Mouse (Mus musculus) liver, adult 2 months (tissue): Measurements from ENCODE around the gene Tor4a. TPM values are rescaled to one million over a fixed set of nuclear protein-coding genes. Genes with fewer than 3 reads are reported as not detected.

Experiments
- DNase-seq: peaks from one replicate; pipeline ENCODE4 v3.0.0-alpha.2; 2011; ENCODE audit warnings: low read depth, low spot score; ENCODE audit errors: extremely low read depth
- H3K27ac ChIP-seq: fragments of 200-500 bp; replicated peaks from 2 replicates; pipeline ENCODE4 v1.5.1; 2012; ENCODE audit warnings: low read depth, mild to moderate bottlenecking, control low read depth, inconsistent platforms, low read length; ENCODE audit not compliant: insufficient read depth
- H3K27me3 ChIP-seq: fragments of 200-500 bp; 2 replicates; pipeline ENCODE4 v1.6.1; 2012; ENCODE audit warnings: mild to moderate bottlenecking, moderate library complexity, low read length, inconsistent platforms; ENCODE audit not compliant: control insufficient read depth, insufficient read depth
- H3K36me3 ChIP-seq: fragments of 200-500 bp; 2 replicates; pipeline ENCODE4 v1.6.1; 2012; ENCODE audit warnings: low read length, inconsistent platforms; ENCODE audit not compliant: control insufficient read depth, insufficient read depth
- H3K4me1 ChIP-seq: fragments of 200-500 bp; 2 replicates; pipeline ENCODE4 v1.6.1; 2011; ENCODE audit warnings: low read length; ENCODE audit not compliant: control insufficient read depth, insufficient read depth
- H3K4me3 ChIP-seq: fragments of 200-500 bp; 2 replicates; pipeline ENCODE4 v1.5.1; 2011; ENCODE audit warnings: low read depth, mild to moderate bottlenecking, control low read depth, low read length, moderate library complexity; ENCODE audit not compliant: insufficient read depth
- H3K79me2 ChIP-seq: fragments of 200-500 bp; 2 replicates; pipeline ENCODE4 v1.6.1; 2012; ENCODE audit warnings: inconsistent platforms, mild to moderate bottlenecking, low read length, moderate library complexity; ENCODE audit not compliant: control insufficient read depth, insufficient read depth
- H3K9ac ChIP-seq: fragments of 200-500 bp; 2 replicates; pipeline ENCODE4 v1.6.1; 2012; ENCODE audit warnings: low read depth, mild to moderate bottlenecking, control low read depth, inconsistent platforms, low read length
- CTCF ChIP-seq: fragments of 200-500 bp; IDR thresholded peaks from 2 replicates; pipeline ENCODE4 v1.5.1; 2011; ENCODE audit warnings: low read depth, low read length, control low read depth
- POLR2A ChIP-seq: fragments of 200-500 bp; IDR thresholded peaks from 2 replicates; pipeline ENCODE4 v1.6.1; 2011; ENCODE audit warnings: low read length, control low read depth; ENCODE audit not compliant: insufficient read depth; ENCODE audit errors: extremely low read depth
- WGBS: fragments of 180-500 bp; shearing (Covaris S2); methylation state at CpG from one replicate; pipeline ENCODE4 v1.1.7; 2018; 5-methylcytosine and 5-hydroxymethylcytosine counted together
- polyA plus RNA-seq: library from polyadenylated mRNA; depleted of rRNA; stranded (reverse); fragments of >200 nt; gene quantifications from 2 replicates; pipeline ENCODE4 v1.2.3, GENCODE M21; 2012
- total RNA-seq: library from RNA; depleted of rRNA; stranded (reverse); fragments of >200 nt; gene quantifications from 2 replicates; pipeline ENCODE4 v1.2.3, GENCODE M21; 2014

Tor4a gene
- total and polyA plus RNA-seq, 2 experiments: 4.6 to 7.0 TPM

DNA sequence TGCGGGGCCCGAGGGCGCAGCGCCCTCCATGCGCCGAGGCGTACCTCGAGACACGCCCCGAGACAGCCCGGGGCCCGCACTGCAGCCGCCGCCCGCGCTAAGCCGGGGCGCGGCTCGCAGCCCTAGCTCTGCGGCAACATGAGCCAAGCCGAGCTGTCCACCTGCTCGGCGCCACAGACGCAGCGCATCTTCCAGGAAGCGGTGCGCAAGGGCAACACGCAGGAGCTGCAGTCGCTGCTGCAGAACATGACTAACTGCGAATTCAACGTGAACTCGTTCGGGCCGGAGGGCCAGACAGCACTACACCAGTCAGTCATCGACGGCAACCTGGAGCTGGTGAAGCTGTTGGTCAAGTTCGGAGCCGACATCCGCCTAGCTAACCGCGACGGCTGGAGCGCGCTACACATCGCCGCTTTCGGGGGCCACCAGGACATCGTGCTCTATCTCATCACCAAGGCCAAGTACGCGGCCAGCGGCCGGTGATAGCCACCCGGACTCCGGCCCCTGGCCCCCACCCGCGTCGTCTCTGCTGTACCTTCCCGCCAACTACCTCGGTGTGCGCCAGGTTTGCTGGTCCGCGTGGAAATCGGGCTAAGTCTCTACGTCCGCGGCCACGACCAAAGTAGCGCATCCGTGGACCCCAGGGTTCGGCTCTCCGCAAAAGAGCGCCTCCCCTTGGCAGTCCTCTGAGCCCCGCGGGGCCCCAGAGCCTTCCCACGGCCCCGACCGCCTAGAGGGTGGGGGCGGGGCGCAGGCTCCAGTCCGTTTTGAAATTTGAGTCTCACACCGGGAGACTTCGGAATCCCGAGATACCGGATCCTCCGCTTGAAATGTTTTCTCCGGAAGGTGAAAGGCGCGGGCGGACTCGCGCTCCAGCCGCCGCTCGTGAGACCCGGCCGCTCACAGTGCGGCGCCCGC is 15.5 kb downstream of the Tor4a start:
- WGBS: 2% methylated on average over 98 of the region's 100 CpGs
- Histone ChIP-seq H3K36me3 (no peaks in the 10 kb centered on the region), H3K4me1 (no peaks in the 10 kb centered on the region), H3K27me3 (peaks cover 5% of the 10 kb centered on the region), H3K27ac (0 out of 2 replicates have a peak overlapping the region, but pooled peaks have one; percentile 16), H3K9ac (peak overlapping the region; percentile 46), H3K79me2 (no peaks in the 10 kb centered on the region), H3K4me3 (peak overlapping the region; percentile 63)
- no peak for DNase-seq
- TF ChIP-seq CTCF: no peak
- no peak for TF ChIP-seq POLR2A

DNA sequence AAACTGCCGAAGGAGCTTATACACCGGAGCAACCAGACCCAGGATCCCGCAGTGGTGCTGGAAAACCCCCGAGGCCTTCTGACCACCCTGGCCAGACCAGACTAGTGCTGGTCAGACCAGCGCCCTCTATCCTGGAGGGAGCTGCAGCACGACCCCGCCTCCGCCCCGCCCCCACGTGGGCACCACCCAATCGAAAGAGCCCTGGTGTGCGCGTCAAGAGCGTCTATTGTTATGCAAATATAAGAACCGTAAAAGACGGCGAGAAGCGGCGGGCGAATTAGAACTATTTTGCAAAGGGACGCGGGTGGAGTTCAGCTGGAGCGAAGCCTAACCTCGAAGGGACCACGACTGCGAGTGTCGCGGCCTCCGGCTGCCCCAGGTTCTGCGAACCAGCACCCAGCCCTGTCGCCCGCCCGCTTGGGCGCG is 16.2 kb downstream of the Tor4a start, which contains the start of gene Nrarp:
Gene Nrarp, plus strand, starts transcription at position 281 of the 426 bp plus-strand sequence.
- peak within 1 kb of the TSS; percentile 63 for H3K4me3 ChIP-seq
- no peaks in the 10 kb centered on the region for H3K4me1 ChIP-seq
- peak within 1 kb of the TSS; percentile 26; the same call in 1 of the 2 replicates for H3K27ac ChIP-seq
- no peaks in the 10 kb centered on the region for H3K79me2 ChIP-seq
- WGBS: 2% methylated on average over 35 of the region's 35 CpGs
- DNase-seq: peak; percentile 27
- H3K27me3 ChIP-seq: peaks cover 5% of the 10 kb centered on the region
- no peaks in the 10 kb centered on the region for H3K36me3 ChIP-seq
- peak; percentile 52; the same call in 1 of the 2 replicates for TF ChIP-seq POLR2A
- peak; percentile 41; the same call in 1 of the 2 replicates for TF ChIP-seq CTCF
- H3K9ac ChIP-seq: peak within 1 kb of the TSS; percentile 46

DNA sequence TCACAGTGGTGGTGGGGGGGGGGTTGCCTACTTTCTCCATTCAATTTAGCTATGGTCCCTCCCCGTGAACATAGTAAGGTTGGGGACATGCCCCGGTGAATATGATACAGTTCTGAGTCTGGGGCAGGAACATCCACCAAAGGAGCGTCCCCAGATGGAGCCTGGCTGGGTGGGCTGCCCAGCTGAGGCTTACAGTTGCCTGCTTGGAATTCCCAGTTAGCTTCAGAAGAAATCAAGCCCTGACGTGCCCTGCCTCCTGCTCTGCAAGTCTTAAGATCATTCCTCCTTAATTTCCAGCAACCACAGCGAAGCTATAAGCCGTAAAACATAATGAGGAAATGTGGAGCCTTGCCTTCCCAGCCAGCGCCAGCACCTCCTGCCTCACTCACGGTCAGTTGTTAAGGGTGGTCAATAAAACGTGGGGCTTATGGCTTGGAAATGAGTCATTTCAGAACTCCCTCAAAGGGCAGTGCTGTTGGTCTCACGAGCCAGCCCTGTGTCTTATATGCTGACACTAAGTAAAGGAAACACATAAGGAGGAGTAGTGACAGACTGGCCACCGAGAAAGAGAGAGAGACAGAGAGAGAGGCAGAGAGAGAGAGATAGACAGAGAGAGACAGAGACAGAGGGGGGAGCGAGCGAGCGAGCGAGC is 17.0 kb downstream of the Tor4a start:
- H3K4me3 ChIP-seq: no peak overlapping the region
- no peaks in the 10 kb centered on the region for H3K79me2 ChIP-seq
- no peak overlapping the region for H3K9ac ChIP-seq
- TF ChIP-seq POLR2A (no peak), CTCF (no peak)
- no peaks in the 10 kb centered on the region for H3K4me1 ChIP-seq
- peaks cover 5% of the 10 kb centered on the region for H3K27me3 ChIP-seq
- no peak overlapping the region for H3K27ac ChIP-seq
- no peak for DNase-seq
- H3K36me3 ChIP-seq: no peaks in the 10 kb centered on the region
- 73% methylated on average over 15 of the region's 15 CpGs for WGBS

DNA sequence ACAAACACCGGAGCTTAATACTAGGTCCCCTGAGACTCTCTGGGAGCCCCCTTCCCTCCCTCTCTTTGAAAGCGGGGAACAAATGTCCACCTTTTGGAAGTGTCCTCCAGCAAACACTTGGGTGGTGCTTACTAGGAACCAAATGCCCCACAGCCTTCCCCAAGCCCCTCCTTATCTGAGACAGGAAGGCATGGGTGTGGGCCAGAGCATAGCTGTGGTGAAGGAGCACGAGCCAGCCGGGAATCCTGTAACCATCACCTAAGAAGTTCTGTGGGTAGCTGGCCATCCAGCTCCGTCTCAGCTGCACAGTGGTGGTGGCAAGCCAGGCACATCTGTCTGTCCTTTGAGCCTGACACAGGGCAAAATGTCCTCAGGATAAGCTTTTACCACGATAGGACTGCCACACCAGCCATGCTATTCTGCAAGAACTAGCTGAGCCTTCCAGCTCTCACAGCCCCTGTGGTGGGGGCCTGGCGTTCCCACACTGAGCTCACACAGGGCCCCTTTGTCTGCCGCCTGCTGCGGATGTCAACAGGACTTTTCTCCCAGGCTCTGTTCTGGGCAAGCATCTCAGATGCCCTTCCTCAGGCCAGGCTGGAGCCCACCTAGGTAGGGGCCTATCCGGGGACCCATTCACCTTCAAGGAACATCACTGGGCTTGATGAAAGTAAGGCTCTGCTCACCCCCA is 18.3 kb downstream of the Tor4a start:
- no peak overlapping the region for H3K9ac ChIP-seq
- no peaks in the 10 kb centered on the region for H3K79me2 ChIP-seq
- DNase-seq: no peak
- H3K27me3 ChIP-seq: peaks cover 5% of the 10 kb centered on the region
- WGBS: 71% methylated on average over 10 of the region's 10 CpGs
- no peak overlapping the region for H3K4me3 ChIP-seq
- TF ChIP-seq CTCF: no peak
- TF ChIP-seq POLR2A: no peak
- no peak overlapping the region for H3K27ac ChIP-seq
- H3K4me1 ChIP-seq: no peaks in the 10 kb centered on the region
- no peaks in the 10 kb centered on the region for H3K36me3 ChIP-seq

DNA sequence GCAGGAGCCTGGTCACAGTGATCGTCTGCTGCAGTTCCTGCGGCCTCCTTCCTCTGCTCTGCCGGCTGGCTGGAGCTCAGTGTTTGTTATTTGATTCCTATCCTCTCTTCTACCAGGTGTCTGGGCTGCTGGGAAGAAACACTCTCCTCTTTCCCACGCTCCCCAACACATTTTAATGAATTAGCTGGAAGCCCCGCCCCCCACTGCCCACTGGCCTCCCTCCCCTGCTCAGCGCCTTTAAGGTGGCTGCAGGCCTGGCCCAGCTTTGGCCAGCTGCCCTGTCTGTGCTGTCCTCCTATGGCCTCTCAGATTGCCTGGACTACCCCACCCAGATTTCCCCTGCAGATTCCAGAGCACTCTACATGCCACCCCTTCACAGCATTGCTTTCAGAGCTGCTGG is 19.0 kb downstream of the Tor4a start:
- no peak overlapping the region for H3K4me3 ChIP-seq
- H3K4me1 ChIP-seq: no peaks in the 10 kb centered on the region
- no peaks in the 10 kb centered on the region for H3K36me3 ChIP-seq
- H3K27ac ChIP-seq: no peak overlapping the region
- H3K79me2 ChIP-seq: no peaks in the 10 kb centered on the region
- H3K9ac ChIP-seq: no peak overlapping the region
- no peak for DNase-seq
- H3K27me3 ChIP-seq: peaks cover 5% of the 10 kb centered on the region
- TF ChIP-seq POLR2A (no peak), CTCF (no peak)
- 71% methylated on average over 6 of the region's 6 CpGs for WGBS
